Mouse (Mus musculus) regulatory T cell (primary cell): ENCODE data around the gene Pygl.
"Not testable (repeated sequence)": the region's sequence is repeated elsewhere in the genome, so short reads cannot be mapped to it uniquely, and the experiment has no call there.

Experiments used
- in situ Hi-C: fragments of 300-600 bp; cut with MboI, MseI; formaldehyde crosslinking; loops from one replicate; pipeline ENCODE4 v1.15.1; 2025; ENCODE audit warnings: high pct_unique_total_duplicates

The Pygl gene

GRCm38 (mm10) chr12:70227121-70227932, 4.0 kb downstream of the Pygl start:
- in situ Hi-C loops = no loop called here

GRCm38 (mm10) chr12:70226655-70227054, 4.6 kb downstream of the Pygl start:
- in situ Hi-C loops = no loop called here

GRCm38 (mm10) chr12:70223331-70223730, 8.0 kb downstream of the Pygl start:
- in situ Hi-C loops = no loop called here

- in situ Hi-C loops = no loop called here
Measured at GRCm38 (mm10) chr12:70221425-70221824, 9.9 kb downstream of the Pygl start.

- in situ Hi-C loops = no loop called here
Measured at GRCm38 (mm10) chr12:70218795-70219540, 12.3 kb downstream of the Pygl start.

- in situ Hi-C loops = no loop called here
Measured at GRCm38 (mm10) chr12:70216229-70216800, 15.0 kb downstream of the Pygl start.

- in situ Hi-C loops = no loop called here
Measured at GRCm38 (mm10) chr12:70214281-70214680, 17.0 kb downstream of the Pygl start.

- in situ Hi-C loops = no loop called here
Measured at GRCm38 (mm10) chr12:70213601-70214000, 17.7 kb downstream of the Pygl start.

GRCm38 (mm10) chr12:70212501-70212900, 18.8 kb downstream of the Pygl start:
- in situ Hi-C loops = no loop called here

GRCm38 (mm10) chr12:70208214-70208613, 23.1 kb downstream of the Pygl start:
- in situ Hi-C loops = loop anchor here (10.0 kb wide), 1 partner anchor 407 kb away; no protein-coding TSS in a partner anchor

- in situ Hi-C loops = loop anchor here (10.0 kb wide), 1 partner anchor 410 kb away; no protein-coding TSS in a partner anchor
Measured at GRCm38 (mm10) chr12:70204433-70204832, 26.9 kb downstream of the Pygl start.

GRCm38 (mm10) chr12:70201926-70202529, 29.3 kb downstream of the Pygl start:
- in situ Hi-C loops = loop anchor here (10.0 kb wide), 1 partner anchor 413 kb away; no protein-coding TSS in a partner anchor

GRCm38 (mm10) chr12:70196341-70196740, 34.9 kb downstream of the Pygl start:
- in situ Hi-C loops = no loop called here

GRCm38 (mm10) chr12:70195426-70195825, 35.9 kb downstream of the Pygl start:
- in situ Hi-C loops = no loop called here

GRCm38 (mm10) chr12:70192267-70192727, 39.0 kb downstream of the Pygl start:
- in situ Hi-C loops = no loop called here

GRCm38 (mm10) chr12:70184173-70184783, 47.0 kb downstream of the Pygl start:
- in situ Hi-C loops = no loop called here

GRCm38 (mm10) chr12:70183507-70183906, 47.8 kb downstream of the Pygl start:
- in situ Hi-C loops = not testable (repeated sequence)

GRCm38 (mm10) chr12:70169969-70170368, 61.3 kb downstream of the Pygl start:
- in situ Hi-C loops = no loop called here

- in situ Hi-C loops = no loop called here
Measured at GRCm38 (mm10) chr12:70167950-70168349, 63.3 kb downstream of the Pygl start.

GRCm38 (mm10) chr12:70164741-70165140, 66.5 kb downstream of the Pygl start:
- in situ Hi-C loops = no loop called here

GRCm38 (mm10) chr12:70161057-70161456, 70.2 kb downstream of the Pygl start:
- in situ Hi-C loops = no loop called here
